Mouse (Mus musculus) B cell, adult 2 months (primary cell): ENCODE data around the gene Gpc6.

Experiments
- DNase-seq, 2 experiments: peaks; one replicate each; pipeline ENCODE4 v3.0.0; 2022

The Gpc6 gene

GRCm38 (mm10) chr14:117905701-117906100, 980.6 kb downstream of the Gpc6 start:
- no peak for DNase-seq

DNA sequence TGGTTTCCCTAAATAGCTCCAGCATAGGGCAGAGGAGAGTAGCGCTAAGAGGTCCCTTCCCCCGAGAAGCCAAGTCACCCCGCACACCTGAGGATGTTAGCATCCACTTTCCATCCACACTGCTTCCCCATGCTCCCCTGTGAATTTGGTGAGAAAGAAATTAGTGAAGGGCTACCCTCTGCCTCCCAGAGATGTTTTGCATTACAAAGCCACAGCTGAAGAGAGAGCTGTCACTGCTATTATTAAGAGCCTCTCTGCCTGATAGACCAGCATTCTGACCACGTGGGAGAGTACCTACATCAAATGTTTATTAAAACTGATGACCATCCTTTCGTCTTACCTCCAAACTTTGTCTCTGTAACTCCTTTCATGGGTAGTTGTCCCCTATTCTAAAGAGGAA, 981.2 kb downstream of the Gpc6 start:
- DNase-seq = no peak

GRCm38 (mm10) chr14:117908231-117908920, 983.3 kb downstream of the Gpc6 start:
- DNase-seq = no peak

- no peak for DNase-seq
Measured at GRCm38 (mm10) chr14:117909046-117909445, 983.9 kb downstream of the Gpc6 start.

GRCm38 (mm10) chr14:117910323-117910722, 985.2 kb downstream of the Gpc6 start:
- DNase-seq = no peak

GRCm38 (mm10) chr14:117912624-117913270, 987.6 kb downstream of the Gpc6 start:
- DNase-seq = no peak

- DNase-seq = no peak
Measured at GRCm38 (mm10) chr14:117916577-117916976, 991.5 kb downstream of the Gpc6 start.

DNA sequence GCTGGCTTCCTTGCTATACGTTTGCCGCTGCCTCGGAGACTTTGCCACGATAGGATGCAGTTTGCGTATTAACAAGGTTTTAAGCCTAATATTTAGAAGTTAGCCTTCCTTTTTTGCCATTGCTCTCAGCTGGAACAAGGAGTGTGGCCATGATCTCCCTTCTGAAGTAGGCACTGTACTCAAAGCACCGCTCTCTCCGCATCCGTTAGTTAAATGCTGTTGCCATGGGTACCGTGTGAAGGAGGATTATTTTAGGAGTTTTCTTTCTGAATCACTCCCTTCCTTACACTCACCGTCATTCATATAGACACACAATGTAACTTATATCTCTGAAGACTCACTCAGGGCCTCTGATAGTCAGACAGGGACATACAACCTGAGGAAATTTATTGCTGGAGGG, 993.6 kb downstream of the Gpc6 start:
- DNase-seq = no peak

- no peak for DNase-seq
Measured at GRCm38 (mm10) chr14:117919612-117920011, 994.5 kb downstream of the Gpc6 start.

GRCm38 (mm10) chr14:117921393-117922014, 996.4 kb downstream of the Gpc6 start:
- no peak for DNase-seq

DNA sequence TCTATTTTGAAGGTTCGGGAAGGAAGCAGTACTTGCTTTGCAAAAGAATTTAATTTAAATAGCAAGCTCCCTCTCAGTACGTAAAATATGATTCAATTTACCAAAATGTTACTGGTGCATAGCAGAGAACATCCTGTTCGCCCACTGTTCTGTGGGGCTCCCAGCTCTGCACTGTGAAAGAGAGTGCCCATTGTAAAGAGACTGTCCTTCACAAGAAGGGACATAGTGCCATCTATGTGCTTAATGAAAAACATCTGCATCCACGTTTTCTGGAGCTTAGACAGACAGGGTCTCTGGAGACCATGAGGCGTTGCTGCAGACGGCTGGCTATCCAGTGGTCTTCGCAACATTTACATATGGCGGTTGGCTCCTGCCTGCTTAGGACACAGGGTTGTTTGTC, 998.6 kb downstream of the Gpc6 start:
- no peak for DNase-seq

GRCm38 (mm10) chr14:117930105-117930847, 1005.2 kb downstream of the Gpc6 start:
- DNase-seq = no peak

GRCm38 (mm10) chr14:117930848-117931816, 1006.0 kb downstream of the Gpc6 start:
- no peak for DNase-seq

GRCm38 (mm10) chr14:117932163-117932851, 1007.2 kb downstream of the Gpc6 start:
- DNase-seq = no peak

GRCm38 (mm10) chr14:117938554-117938953, 1013.4 kb downstream of the Gpc6 start:
- peak; percentile 11 to 18 for DNase-seq

- no peak for DNase-seq
Measured at GRCm38 (mm10) chr14:117939471-117939870, 1014.4 kb downstream of the Gpc6 start.

GRCm38 (mm10) chr14:117945920-117946503, 1020.9 kb downstream of the Gpc6 start:
- DNase-seq = no peak

DNA sequence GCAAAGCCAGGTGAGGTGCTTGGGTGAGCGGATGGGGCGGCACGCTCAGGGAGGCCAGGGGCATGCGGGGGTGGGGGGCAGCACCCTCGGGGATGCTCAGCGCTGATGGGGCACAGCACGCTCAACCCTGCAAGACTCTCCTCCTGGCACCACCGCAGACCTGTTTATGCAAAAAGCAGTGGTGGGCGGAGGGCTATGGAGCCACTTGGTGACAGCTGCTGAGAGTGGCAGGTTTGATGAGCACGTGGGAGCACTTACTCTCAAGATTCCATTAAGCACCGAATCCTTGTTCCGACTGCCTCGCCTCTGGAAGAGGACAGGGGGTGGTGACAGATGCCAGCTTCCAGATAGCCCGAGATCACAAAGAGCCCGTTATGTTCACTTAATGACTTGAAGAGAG, 1026.2 kb downstream of the Gpc6 start:
- no peak for DNase-seq

DNA sequence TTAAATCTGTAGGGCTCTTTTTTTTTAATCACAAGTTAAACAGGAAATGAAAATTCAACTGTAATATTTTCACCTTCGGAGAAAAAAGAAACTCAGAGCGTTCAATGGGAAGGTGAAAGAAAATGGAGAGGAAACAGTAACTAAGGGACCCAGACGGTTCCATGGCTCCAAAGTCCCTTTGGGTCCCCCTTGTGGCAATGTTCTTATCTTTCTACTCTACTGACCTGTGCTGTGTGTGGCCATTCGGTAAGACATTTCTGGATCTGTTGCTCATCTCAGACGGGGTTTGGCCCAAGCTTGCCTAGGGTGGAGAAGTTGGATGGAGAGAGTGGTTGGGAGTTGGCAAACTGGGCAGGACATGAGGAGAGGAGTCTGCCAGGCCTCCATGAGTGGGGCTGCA, 1026.6 kb downstream of the Gpc6 start:
- DNase-seq = no peak

DNA sequence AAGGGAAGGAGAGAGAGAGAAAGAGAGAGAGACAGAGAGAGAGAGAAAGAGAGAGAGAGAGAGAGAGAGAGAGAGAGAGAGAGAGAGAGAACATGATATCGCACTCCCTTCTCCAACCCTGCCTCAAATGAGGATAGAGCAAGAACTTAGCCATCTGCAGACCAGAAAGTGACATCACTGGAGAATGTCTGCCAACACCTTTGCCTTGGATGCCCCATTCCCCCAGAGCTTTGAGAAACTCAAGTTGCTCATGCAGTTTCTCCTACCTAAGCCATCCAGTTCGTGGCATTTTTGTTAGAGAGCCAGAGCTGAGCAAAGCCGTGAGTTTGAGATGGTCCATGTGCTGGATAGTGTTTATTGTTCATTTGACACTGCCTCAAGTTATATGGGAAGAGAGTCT, 1030.9 kb downstream of the Gpc6 start:
- no peak for DNase-seq

DNA sequence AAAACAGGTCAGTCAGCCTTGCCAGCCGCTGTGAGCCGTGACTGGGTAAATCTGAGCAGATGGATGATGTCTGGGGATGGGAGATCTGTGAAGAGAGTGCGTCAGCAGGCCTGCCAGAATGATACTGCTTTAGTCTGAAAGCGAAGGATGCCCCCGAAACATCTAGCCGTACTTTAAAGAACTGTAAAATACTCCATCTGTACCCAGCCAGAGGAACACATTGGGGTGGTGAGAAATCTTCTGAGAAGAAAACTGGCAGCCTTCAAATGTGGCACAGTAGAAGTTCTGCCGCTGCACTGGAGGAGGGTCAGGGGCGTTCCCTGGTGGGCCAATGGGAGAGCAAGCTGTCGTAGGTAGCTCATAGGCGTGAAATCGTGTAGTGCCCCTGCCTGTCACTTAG, 1033.3 kb downstream of the Gpc6 start:
- no peak for DNase-seq
